Mouse (Mus musculus) CH12.LX (cell line): ENCODE results near the gene Mapk9.

Source experiments
- CHD2 ChIP-seq: IDR thresholded peaks from 2 replicates; pipeline ENCODE4 v1.6.1; 2011; ENCODE audit warnings: low read length, improper control_type of control experiment
- CTCF ChIP-seq, 2 experiments: IDR thresholded peaks in 1 of 2; conservative IDR thresholded peaks in 1 of 2; 2 replicates each; pipeline ENCODE4 v1.5.1; 2011 to 2012; ENCODE audit warnings: low read depth in 2 of 2, low read length in 2 of 2, improper control_type of control experiment in 1 of 2, inconsistent platforms in 1 of 2, mild to moderate bottlenecking in 1 of 2, moderate library complexity in 1 of 2
- ETS1 ChIP-seq: conservative IDR thresholded peaks from 2 replicates; pipeline ENCODE4 v1.6.1; 2012; ENCODE audit warnings: low read depth, mild to moderate bottlenecking, inconsistent platforms, low read length, improper control_type of control experiment, moderate library complexity
- GABPA ChIP-seq: IDR thresholded peaks from 2 replicates; pipeline ENCODE4 v1.6.1; 2012; ENCODE audit warnings: low read depth, low read length, improper control_type of control experiment, inconsistent platforms; ENCODE audit not compliant: insufficient replicate concordance
- HCFC1 ChIP-seq: IDR thresholded peaks from 2 replicates; pipeline ENCODE4 v1.6.1; 2012; ENCODE audit warnings: low read depth, mild to moderate bottlenecking, inconsistent platforms, low read length, improper control_type of control experiment
- MAFK ChIP-seq: IDR thresholded peaks from 2 replicates; pipeline ENCODE4 v1.6.1; 2011; ENCODE audit warnings: low read length, improper control_type of control experiment; ENCODE audit not compliant: insufficient replicate concordance
- MAZ ChIP-seq: IDR thresholded peaks from 2 replicates; pipeline ENCODE4 v1.6.1; 2012; ENCODE audit warnings: low read depth, mild to moderate bottlenecking, inconsistent platforms, low read length, improper control_type of control experiment, moderate library complexity
- NRF1 ChIP-seq: IDR thresholded peaks from 2 replicates; pipeline ENCODE4 v1.6.1; 2014; ENCODE audit warnings: low read depth, mild to moderate bottlenecking, inconsistent platforms, low read length, improper control_type of control experiment, moderate library complexity
- POLR2A ChIP-seq: IDR thresholded peaks from 2 replicates; pipeline ENCODE4 v1.6.1; 2011; ENCODE audit warnings: low read depth, mild to moderate bottlenecking, improper control_type of control experiment, low read length
- POLR2AphosphoS2 ChIP-seq: IDR thresholded peaks from 2 replicates; pipeline ENCODE4 v1.6.1; 2011; ENCODE audit warnings: low read depth, low read length, improper control_type of control experiment
- RAD21 ChIP-seq: IDR thresholded peaks from 2 replicates; pipeline ENCODE4 v1.6.1; 2011; ENCODE audit warnings: low read depth, mild to moderate bottlenecking, low read length, improper control_type of control experiment, moderate library complexity
- USF1 ChIP-seq: IDR thresholded peaks from 2 replicates; pipeline ENCODE4 v1.6.1; 2014; ENCODE audit warnings: low read depth, mild to moderate bottlenecking, inconsistent platforms, low read length, improper control_type of control experiment
- ZC3H11A ChIP-seq: IDR thresholded peaks from 2 replicates; pipeline ENCODE4 v1.6.1; 2012; ENCODE audit warnings: low read depth, mild to moderate bottlenecking, inconsistent platforms, low read length, improper control_type of control experiment
- ZMIZ1 ChIP-seq: IDR thresholded peaks from 2 replicates; pipeline ENCODE4 v1.6.1; 2012; ENCODE audit warnings: low read depth, mild to moderate bottlenecking, inconsistent platforms, low read length, improper control_type of control experiment

GRCm38 (mm10) chr11:49869762-49870161 is 23.2 kb downstream of the Mapk9 start:
- TF ChIP-seq MAFK: no peak
- TF ChIP-seq POLR2A: no peak
- TF ChIP-seq CTCF (conservative IDR thresholded peaks at IDR 0.05 in 1 of 2, IDR thresholded peaks at IDR 0.05 in 1 of 2; ENCODE audit: low read depth in 2 of 2, low read length in 2 of 2): peak; percentile 51 to 96
- TF ChIP-seq USF1: no peak
- TF ChIP-seq MAZ: no peak
- TF ChIP-seq ZMIZ1: no peak
- peak; percentile 96 for TF ChIP-seq RAD21
- TF ChIP-seq ETS1: no peak
- TF ChIP-seq HCFC1: no peak
- TF ChIP-seq NRF1: no peak
- no peak for TF ChIP-seq GABPA
- peak; percentile 61 for TF ChIP-seq ZC3H11A
- TF ChIP-seq POLR2AphosphoS2: no peak
- no peak for TF ChIP-seq CHD2
